Mouse (Mus musculus) cerebral cortex, adult 2 months (tissue): Measurements from ENCODE around the gene Tex44.

Source experiments
- WGBS: fragments of 180-500 bp; shearing (Covaris S2); methylation state at CpG from one replicate; pipeline ENCODE4 v1.1.7; 2018; 5-methylcytosine and 5-hydroxymethylcytosine counted together

Tex44 gene

DNA sequence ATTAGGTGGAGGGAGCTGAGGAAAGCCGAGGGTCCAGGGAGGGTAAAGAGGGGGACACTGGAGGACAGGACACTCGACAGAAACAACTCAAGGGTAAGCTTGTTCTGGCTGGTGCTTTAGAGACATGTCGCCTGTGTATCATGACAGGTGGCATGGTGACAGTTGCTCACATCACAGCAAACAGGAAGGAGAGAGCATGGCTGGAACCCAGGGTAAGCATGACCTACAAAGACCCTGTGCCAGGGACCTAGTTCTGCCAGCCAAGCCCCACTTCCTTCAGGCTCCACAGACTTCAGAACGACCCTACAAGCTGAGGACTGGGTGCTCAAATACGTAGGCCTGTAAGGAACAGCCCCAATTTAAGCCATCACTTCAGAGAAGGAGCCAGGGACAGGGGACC, 2.2 kb upstream of the Tex44 start:
- WGBS: 73% methylated on average over 5 of the region's 5 CpGs

DNA sequence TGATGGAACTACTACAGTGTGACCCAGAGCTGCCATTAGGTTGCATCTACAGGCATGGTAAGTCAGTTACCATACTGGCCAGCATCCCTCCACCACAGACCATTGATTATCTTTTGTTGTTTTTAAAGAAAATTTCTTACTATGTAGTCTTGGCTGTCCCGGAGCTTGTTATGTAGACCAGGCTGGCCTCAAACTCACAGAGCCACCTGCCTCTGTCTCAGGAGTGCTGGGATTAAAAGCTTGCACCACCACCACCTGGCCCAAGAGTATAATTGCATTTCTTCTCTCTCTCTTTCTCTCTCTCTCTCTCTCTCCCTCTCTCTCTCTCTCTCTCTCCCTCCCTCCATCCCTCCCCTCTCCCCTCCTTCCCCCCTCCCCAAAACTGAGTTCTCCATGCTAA, 1.8 kb upstream of the Tex44 start:
- WGBS: 61% methylated on average over 1 of the region's 1 CpGs

DNA sequence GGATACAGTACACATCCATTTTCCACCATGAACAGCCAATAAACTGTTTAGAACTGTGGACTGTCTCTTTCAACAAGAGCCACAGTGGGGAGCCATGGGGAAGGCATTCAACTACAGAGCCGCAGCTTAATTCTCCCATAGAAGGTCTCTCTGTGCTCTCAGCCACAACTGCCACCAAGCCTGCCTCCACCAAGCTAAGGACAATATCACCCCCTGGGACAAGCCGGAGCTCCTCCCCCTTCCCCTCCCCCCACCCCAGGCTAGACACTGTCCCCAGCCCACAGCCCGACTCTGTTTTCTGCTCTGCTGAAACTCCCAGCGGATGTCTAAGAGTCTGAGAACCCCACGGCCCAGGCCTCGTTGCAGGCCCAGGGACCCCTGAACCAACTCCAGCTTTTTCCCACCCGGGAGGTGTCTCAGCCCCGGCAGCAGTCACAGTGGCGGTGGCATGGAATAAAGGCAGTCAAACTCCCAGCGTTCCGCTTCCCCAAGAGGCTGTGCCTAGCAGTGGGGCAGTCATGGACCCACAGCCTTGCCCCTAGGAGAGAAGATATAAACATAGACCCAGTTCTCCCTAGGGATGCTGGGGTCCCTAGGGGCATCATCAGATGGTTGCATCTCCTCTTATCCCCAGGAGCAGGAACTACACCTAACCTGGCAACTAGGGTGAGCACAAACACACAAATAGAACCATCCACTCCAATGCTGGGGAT, 1.1 kb upstream of the Tex44 start:
- 40% methylated on average over 11 of the region's 11 CpGs for WGBS

DNA sequence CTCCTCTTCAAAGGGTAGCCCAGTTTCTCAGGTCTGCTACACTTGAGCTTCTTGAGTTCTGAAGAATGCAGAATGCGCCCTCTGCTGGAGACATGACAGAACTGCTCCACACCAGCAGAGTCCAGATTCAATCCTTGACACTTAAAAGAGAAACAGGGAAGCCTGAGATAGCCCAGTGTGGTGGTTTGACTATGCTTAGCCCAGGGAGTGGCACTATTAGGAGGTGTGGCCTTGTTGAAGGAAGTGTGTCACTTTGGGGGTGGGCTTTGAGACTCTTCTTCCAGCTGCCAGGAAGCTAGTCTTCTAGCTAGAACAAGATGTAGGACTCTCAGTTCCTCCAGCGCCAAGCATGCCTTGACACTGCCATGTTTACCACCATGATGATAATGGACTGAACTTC, 3.9 kb downstream of the Tex44 start:
- WGBS: 51% methylated on average over 2 of the region's 2 CpGs

DNA sequence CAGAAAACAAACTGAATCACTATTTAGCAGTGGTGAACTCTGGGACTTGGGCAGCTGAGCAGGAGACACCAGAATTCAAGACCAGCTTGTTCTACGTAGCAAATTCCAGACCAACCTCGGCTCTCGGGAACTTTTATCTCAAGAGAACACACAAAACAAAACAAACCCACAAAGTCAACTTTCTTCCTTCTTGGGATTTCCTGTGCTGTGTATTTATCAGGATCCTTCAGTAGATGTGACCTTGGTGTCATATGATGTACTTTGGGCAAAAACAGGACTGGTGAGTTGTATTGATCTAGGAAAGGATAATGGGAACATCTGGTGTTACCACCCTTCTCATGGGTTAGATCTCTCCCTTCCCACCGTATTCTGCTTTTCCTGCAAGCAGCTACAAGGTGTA, 6.6 kb downstream of the Tex44 start:
- WGBS: 74% methylated on average over 4 of the region's 4 CpGs

DNA sequence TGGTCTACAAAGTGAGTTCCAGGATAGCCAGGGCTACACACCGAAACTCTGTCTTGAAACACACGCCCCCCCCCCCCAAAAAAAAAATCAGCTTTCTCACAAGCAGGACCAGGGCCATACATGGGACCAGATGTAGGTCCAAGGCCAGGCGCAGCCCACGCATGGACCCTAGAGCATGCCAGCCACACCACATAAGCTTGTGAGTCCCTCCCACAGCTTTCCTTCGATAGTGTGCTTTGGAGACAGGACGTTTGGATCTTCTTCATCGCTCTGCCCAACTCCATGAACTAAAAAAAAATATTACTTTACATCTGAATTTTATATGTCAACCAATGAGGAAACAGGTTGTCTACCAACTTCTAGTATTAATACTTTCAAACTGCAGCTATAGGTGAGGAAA, 7.2 kb downstream of the Tex44 start:
- 71% methylated on average over 7 of the region's 7 CpGs for WGBS

DNA sequence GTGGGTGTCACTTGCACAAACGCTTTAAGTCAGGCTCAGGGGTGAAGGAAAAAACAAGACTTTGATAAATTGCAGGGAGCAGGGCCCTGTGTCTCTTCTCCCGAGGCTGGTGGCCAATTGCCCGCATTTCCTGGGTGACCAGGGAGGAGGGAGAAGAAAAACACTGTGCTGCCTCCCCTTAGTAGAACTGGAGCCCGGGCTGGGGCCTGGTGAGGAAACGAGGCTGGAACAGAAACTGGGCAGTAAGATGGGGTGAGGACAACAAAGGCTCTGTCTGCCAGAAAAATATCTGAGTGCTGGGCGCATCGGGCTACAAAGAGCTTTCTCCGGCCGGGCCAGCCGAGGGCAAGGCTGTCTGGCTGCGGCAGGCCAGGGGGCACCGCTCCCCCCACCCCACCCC, 7.9 kb downstream of the Tex44 start:
- 2% methylated on average over 10 of the region's 12 CpGs for WGBS

DNA sequence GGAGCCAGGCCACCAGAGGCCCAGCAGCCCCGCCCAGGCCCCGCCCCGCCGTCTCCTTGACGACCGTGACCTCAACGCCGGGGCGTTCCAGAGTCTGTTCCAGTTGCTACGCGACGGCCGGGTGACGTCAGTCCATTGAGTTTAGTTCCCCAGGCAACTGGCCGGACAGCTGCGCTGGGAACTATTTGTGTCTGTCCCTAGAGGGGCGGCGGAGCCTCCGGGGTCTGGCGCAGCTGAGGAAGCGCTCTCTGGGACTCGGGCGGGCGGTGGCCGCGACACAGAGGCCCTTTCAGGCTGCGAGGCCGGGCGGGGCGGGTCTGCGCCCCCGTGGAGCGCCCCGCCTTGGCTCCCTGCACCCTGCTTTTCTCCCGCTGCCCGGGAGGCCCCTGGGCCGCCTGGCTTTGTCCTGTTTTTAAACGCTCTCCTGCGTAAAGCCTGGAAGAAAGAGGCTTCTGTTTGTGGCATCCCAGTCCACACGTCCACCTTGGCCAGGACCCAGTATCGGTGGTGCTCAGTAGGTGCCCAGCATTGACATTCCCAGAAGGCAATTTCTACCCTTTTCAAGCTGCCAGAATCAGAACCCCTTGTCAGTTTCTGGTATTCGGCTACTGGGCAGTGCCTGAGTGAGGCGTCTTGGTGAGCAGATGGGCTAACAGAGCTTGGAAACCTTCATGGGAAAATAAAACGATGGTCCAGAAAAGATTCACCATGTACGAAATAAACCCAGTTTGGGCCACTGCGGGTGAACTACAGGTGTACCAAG, 8.5 kb downstream of the Tex44 start:
- 1% methylated on average over 46 of the region's 46 CpGs for WGBS

DNA sequence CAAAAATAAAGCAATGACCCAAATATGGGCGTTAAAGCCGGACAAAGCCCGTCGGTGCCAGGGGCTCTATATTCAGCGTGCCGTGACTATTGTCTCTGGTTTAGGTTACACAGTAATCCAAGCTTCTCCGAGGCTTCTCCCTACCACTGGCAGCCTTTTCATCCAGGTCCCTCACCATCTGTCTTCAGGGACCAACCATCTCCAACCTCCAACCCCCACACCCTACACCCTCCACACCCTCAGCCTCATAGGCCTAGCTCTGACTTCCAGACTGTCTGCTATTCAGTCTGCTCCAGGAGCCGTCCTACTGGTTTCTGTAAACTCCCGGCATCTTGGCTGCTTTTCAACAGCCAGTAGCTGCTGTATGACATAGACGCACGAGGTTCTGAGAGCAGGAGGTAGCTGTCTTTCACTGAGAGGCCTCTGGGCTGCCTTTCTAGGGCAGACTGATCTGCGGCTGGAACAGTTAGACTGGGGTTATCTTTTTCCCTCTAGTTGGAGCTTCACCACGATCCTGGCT, 9.2 kb downstream of the Tex44 start:
- 9% methylated on average over 13 of the region's 13 CpGs for WGBS

DNA sequence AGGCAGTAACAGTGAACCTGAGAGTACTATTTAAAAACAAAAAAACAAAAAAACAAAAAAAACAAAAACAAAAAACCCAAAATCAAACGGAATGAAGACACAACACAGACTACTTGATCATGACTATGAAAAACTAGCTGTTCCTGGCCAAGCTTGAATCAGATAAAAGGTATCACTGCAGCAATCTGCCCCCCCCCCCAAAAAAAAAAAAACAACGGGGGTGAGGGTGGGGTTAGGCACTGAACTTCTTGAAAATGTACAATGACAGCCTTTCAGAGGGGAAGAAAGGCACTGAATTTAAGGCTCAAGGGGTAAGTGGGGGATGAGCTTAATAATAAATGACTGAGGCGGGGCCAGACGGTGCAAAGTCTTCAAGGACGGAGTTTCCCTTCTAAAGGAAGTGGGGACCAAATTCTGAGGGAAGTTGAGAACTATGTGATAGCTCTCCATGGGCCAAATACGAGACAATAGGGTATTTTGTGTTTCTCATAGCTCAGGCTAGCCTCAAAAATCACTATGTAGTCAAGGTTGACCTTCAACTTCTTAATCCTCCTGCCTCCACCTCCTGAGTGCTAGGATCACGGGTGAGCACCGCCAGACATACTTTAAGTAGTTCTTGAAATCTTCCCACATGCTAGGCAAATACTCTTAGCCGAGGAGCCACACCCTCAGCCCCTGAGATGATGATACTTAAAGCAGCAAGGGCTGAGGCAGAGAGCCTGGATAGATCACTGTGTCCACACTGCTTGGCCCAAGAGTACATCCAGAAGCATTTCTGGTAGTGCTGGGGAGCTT, 11.3 kb downstream of the Tex44 start:
- WGBS: 70% methylated on average over 9 of the region's 9 CpGs

DNA sequence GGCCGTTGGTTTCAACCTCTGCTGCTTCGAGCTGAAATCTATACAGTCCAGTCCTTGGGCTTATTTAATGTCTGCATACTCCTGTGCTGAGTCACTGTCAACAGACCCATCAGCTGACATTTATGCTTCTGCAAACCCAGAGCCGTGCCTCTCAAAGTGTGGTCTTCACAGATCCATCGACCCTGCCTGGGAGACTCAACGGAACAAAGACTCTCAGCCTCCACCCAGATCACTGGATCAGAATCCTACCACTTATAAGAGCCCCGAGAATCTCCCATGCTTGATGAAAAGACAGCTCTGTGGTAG, 11.8 kb downstream of the Tex44 start:
- WGBS: 66% methylated on average over 6 of the region's 6 CpGs

DNA sequence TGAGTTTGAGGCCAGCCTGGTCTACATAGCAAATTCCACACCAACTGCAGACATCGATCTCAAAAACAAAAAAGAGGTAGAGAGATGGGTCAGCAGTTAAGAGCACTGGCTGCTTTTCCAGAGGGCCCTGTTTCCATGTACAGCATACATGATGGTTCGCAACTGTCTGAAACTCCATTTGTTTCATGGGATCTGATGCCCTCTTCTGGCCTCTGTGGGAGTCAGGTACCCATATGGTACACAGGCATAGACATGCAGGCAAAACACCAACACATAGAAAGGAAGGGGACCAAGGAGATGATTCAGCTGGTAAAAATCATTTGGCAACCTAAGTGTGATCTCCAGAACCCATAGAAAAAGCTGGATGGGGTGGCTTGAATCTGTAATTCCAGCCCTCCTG, 12.4 kb downstream of the Tex44 start:
- 68% methylated on average over 2 of the region's 2 CpGs for WGBS

DNA sequence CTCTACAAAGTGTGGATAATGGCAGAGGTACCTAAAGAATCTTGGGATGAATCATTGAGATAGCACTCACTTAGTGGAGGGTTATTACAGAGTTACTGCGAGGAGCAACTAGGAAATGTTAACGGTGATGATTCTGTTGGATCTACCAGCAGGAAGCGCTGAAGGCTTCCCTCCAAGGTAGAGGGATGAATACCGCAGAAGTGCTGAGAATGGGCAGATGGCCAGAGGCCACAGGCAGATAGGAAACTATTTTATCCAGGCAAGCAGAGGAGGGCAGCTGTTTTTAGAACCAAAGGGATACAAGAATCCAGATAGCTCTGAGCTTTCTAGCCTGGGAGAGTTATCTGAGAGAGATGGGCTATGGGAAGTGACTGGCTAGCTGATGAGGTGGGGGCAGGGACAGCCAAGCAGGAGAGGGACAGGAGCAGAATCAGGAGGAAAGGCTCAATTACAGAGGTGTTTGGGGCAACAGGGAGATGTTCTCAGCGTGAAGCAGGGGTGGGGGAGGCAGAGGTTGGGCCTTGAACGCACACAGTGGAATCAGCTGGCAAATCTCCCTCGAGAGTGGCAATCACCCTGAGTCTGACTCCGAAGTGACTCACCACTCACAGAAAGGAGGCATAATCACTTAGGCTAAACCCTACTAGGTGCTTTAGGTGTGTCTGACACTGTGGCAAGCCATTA, 13.5 kb downstream of the Tex44 start:
- 35% methylated on average over 8 of the region's 8 CpGs for WGBS

DNA sequence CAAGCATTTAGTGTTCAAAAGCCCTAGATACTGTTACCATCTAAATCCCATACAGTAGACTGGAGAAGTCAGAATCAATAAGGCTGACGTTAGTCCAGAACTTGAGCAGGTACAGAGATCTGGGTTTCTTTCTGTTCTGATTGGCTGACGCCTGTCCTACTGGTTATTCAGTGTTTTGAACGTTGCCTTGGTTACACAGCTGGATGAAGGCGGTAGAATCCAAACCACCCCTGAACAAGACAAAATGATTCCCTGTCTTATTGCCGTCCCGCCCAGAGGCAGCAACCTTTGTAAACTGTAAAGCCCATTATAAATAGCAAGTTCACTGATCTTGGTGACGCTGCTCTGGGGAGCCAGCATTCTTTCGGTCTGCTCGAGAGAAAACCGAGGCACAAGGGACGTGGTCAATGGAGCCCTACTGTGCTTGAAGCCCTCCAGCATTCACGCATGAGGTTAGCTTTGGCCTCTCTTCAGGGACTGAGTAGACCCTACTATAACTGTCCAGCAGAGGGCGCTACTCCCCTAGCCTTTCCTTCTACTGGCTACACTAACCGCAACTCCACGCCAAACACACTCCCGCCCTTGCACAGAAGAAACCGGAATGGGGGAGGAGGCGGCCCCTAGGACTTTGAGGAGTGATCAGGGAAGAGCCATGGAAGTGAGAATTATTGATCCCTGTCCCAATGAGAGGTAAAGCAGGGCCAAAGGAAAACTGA, 14.2 kb downstream of the Tex44 start:
- WGBS: 4% methylated on average over 18 of the region's 18 CpGs

DNA sequence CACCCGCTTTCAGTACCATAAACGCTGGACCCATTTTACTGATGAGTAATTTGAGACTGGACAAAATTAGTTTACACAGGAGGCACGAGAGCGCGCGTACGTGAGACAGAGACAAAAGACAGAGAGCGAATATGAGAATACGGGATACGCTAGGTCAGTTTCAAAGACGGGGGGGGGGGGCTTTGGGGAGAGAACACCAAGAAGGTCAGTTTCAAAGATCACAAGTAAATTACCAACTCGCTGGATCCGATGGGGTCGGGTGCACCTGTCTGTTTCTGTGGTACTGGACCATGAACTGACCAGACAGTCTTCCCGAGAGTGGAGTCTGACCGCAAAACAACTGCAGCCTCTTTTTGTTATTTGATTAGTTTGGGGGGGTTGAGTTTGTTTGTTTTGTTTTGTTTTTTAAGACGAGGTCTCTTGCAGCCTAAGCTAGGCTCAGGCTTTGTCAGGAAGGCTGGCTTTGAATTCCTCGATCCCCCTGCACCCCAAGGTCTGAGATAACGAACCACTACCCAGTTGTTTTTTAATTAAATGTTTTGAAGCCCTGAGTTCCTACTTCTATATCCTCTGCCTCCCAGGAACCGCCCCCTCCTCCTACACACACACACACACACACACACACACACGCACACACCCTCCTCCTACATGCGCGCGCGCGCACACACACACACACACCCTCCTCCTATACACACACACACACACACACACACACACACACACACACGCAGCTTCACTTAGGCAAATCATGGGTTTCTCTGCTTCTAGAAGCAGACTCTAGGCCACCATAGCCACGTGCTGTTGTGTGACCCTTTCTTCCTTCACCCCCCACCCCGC, 15.0 kb downstream of the Tex44 start:
- under 1% methylated on average over 29 of the region's 29 CpGs for WGBS

DNA sequence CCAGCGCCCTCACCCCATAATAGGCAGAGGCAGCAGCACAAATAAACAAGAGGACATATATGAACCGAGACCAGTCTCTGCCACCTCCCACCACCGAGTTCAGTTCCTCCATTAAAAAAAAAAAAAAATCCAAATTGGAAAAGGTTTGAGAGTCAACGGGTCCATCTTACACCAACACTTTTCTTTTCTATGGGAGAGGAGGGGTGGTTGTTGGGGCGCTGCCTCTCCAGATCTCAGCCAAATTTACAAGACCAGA, 15.5 kb downstream of the Tex44 start:
- WGBS: 0% methylated on average over 5 of the region's 5 CpGs

DNA sequence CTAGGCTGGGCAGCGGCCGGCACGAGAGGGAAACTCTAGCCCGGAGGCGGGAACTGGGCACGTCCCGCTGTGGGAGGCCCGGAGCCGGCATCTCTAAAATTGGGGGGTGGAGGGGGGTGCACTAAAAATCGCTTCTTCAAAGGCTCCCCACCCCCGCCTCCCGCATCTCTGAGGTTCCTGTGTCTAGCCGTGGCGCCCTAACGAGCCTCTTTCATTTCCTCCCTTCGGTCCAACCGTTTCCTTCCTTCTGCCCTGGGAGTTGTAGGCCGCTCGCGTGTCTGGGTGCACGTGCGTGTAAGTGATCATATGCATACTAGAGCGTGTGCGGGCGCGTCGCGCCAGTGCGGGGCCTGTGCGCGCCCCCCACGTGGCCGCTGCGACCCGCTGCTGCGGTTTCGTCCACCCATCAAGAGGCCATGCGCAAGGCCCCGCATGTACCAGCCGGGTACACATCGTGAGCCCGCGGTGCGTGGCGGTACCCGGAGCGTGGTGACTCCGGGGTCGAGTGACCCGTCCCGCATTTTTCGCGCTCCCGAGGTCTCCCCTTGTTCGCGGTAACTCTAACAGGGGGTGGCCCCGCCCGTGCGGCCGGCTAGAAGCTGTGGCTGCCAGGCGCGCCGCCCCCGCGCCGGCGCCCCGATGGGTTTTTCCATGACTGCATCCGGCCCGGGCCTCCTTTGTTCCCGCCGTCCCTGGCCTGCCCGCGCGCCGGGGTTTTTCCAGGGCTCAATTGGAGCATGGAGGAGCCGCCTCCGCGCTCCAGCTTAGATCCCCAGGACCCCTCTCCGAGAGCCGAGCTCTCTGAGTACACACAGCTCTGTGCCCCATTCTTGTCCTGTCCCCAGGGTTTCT, 16.1 kb downstream of the Tex44 start:
- under 1% methylated on average over 81 of the region's 81 CpGs for WGBS

DNA sequence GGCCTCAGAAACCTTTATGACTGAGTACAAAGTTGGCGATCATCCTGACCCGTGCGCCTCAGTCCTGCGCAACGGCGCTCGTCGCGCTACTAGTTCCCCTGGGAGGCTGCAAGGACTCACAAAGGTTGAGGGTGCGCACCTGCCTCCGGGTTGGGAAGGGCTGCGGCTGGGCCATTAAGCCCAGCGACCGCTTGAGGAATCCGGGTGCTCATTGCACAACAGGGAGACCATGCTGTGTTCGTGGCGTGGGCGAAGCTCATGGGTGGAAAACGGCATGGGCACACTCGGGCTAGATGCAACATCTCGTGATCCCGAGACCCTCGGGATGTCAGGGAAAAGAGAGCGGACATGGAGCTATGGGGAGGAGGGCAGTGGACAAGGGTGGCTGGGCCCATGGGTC, 16.7 kb downstream of the Tex44 start:
- WGBS: 5% methylated on average over 24 of the region's 24 CpGs

DNA sequence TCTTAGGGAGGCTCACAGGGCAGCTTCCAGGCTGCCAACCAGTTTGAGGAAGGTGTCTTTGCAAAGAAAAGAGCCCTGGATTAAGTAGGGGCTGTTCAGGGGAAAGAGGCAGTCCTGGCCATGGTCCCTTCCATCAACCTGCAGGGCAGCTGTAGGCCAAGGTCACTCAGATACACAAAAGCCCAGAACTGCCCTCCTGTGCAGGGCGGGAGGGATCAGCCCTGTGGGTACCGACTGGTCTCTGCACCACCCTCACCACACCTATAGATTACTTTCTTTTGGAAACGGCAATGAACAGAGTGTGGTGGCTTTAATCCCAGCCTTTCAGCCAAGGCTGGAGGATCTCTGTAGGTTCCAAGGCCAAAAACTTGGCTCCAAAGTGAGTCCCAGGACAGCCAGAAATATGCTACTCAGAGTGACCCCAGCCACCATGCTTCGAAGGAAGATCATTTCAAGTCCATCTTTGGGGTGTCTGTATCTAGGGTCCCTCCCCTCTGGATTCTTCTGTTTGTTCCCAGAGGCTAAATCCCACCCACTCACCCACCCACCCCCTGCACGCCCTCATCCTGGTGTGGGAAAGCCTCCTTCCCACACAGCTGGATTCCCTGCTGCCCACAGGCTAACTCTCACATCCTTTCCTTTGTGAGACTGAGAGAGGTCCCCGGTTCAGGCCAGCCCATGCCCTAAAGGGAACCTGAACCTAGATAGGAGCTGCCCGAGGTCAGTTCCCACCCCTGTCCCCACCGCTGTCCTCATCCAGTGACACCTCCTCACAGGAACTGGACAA, 17.4 kb downstream of the Tex44 start:
- 60% methylated on average over 8 of the region's 8 CpGs for WGBS
